Mouse (Mus musculus) adrenal gland, adult 2 months (tissue): ENCODE measurements around the gene Snx22. TPM values are rescaled to one million over a fixed set of nuclear protein-coding genes. Genes with fewer than 3 reads are reported as not detected.
A peak's percentile ranks its signal among the peaks of the same experiment; 100 is the strongest.

Experiments
- DNase-seq: peaks from one replicate; pipeline ENCODE4 v3.0.0; 2021
- long read RNA-seq: library from polyadenylated mRNA; stranded (forward); transcript quantifications from one replicate; pipeline ENCODE4 v2.0.0, GENCODE M21; 2021
- polyA plus RNA-seq: library from polyadenylated mRNA; depleted of rRNA; stranded (reverse); fragments of >200 nt; gene quantifications from 2 replicates; pipeline ENCODE4 v1.2.3, GENCODE M21; 2012; rRNA removed
- total RNA-seq, 2 experiments: library from RNA; stranded (reverse); gene quantifications; 2 replicates each; pipeline ENCODE4 v1.2.3; 2021

The Snx22 gene
- total RNA-seq (under 1 TPM; 0.29 to 0.48 TPM), polyA plus RNA-seq (0.79 and 0.84 TPM in 2 replicates)
- long read RNA-seq = 0 reads

DNA sequence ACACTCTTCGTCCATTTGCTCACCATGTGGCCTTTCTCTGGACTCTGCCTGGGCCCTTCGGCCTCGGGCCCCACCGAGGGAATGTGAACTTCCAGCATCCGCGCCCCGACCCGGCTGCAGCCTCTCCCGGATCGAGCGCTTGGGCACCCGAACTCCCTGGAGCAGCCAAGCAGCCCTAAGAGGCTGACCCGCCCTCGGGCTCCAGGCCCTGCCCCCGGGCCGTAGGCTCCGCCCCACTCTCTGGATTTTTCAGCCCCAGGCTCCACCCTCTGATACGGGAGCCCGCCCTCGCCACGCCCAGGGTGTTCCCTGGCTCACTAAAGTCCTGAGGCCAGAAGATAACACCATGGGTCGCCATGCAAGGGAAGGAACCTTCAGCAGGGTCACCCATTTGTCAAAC is at the start of gene Snx22:
Gene Snx22, minus strand, starts transcription at position 137 of the 400 bp plus-strand sequence.
- DNase-seq = peak; percentile 94

- DNase-seq = peak; percentile 74
These were observed 47.4 kb upstream of the Snx22 start for GRCm38 (mm10) chr9:66116890-66117289.

GRCm38 (mm10) chr9:66114341-66114740 is 44.8 kb upstream of the Snx22 start:
- no peak for DNase-seq

GRCm38 (mm10) chr9:66110611-66111379 is 41.3 kb upstream of the Snx22 start:
- DNase-seq = no peak

GRCm38 (mm10) chr9:66110126-66110525 is 40.6 kb upstream of the Snx22 start:
- DNase-seq = no peak

- DNase-seq = no peak
These were observed 40.1 kb upstream of the Snx22 start for GRCm38 (mm10) chr9:66109574-66109973.

- DNase-seq = no peak
These were observed 35.6 kb upstream of the Snx22 start for GRCm38 (mm10) chr9:66105168-66105567.

- DNase-seq = no peak
These were observed 35.1 kb upstream of the Snx22 start for GRCm38 (mm10) chr9:66104601-66105000.

DNA sequence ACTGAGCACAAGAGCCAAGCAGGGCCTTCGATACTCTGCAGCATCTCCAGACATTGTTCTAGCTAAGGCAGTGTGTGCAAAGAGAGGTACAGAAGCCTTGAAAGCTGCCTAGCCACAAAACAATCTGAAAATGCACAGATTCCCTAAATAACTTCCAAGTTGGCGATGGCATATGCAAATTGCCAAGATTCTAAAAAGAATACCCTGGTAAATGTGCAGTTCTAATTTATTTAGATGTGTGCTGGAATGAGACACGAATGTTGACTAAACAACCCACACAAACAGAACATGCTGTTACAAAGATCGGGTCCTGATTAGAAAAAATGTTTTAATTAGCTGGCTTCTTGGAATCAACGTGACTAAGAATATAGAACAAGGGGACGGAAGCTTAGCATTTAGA is 33.1 kb upstream of the Snx22 start:
- no peak for DNase-seq

- DNase-seq = no peak
These were observed 32.1 kb upstream of the Snx22 start for GRCm38 (mm10) chr9:66101577-66101976.

GRCm38 (mm10) chr9:66092664-66093063 is 23.1 kb upstream of the Snx22 start:
- no peak for DNase-seq

DNA sequence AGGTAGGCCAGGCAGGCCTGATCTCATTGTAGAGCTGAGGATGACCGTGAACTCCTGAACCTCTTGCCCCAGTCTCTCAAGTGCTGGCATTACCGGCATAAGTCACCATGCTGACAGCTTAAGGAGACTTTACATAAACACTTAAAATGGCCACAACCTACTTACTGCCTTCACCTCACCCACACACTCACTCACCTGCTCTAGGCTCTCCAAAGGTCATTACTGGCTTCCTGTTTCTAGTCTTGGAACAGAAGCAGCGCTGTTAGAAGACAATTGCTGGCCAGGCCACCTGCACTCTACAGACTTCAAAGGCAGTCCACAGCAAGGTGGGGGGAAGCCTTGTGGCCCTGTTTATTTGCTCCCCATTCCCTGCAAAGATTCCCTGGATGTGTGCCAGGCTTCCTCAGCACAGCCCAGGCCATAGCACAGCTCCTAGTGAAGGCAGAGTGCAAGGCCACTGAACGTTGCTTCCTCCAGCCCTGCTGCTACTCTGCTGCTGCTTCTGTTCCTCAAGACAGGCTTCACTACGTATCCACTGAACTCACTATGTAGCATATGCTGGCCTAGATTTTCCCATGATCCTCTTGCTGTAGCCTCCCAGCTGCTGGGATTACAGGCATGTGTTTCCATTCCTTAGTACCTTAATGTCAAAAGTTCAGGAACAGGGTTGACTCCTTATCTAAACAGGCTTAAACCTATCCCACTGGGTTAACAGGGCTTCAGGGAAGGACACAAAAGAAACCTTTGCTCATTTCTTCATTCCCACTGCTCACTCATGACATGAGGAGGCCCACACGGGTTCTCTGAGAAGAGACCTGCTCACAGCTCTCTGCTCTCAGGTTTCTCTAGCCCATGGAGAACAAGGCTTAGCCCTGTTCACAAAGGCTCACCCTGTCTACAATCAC is 22.1 kb upstream of the Snx22 start:
- DNase-seq = peak; percentile 42

DNA sequence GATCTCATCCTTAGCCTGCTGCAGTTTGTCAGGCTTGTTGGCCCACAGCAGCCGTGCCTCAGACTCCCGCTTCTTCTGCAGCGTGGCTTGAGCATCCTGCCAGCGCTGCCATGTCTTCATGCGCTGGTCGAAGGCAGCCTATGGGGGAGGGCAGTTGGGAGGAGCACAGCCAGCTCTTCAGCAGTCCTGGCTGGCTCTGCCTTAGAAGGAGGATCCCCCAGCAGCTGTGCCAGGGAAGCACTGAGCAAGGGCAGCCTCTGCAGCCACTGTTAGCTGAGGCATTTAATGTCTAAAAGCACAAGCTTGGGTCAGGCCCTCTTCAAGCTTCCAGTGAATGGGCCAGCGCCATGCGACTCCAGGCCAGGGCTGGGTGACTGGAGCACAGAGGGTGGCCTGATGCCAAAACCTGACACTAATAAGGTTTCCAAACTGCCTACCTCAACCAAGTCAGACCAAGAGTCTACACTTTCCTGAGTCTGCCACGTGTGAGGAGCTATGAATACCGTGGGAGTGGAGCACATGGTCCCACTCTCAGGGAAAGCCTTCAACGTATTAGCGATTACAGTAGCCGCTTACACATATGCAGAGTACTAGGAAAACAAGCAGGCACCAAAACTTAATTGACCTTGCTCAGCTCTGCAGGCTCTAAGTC is 21.2 kb upstream of the Snx22 start:
- peak; percentile 49 for DNase-seq

- DNase-seq = peak; percentile 77
These were observed 18.9 kb upstream of the Snx22 start for GRCm38 (mm10) chr9:66088411-66088810.

GRCm38 (mm10) chr9:66087062-66087461 is 17.5 kb upstream of the Snx22 start:
- DNase-seq = no peak

DNA sequence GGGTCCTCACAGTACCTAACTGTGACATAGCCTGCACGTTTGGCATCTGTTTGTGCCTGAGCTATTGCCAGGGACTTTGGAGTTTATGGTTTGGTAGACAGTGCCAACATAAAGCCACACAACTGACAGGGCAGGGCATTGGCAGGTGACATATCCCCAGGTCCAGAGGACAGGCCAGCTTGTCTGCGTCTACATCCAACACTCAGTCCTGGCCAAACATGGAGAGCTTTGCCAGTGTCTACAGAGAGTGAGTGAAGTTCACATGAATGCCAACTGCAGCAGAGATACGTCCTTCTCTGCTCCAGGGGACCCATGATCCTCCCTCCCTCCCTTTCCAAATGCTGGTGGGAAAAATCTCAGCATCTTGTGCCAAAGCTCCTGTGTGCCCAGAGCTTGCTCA is 14.7 kb upstream of the Snx22 start:
- no peak for DNase-seq

DNA sequence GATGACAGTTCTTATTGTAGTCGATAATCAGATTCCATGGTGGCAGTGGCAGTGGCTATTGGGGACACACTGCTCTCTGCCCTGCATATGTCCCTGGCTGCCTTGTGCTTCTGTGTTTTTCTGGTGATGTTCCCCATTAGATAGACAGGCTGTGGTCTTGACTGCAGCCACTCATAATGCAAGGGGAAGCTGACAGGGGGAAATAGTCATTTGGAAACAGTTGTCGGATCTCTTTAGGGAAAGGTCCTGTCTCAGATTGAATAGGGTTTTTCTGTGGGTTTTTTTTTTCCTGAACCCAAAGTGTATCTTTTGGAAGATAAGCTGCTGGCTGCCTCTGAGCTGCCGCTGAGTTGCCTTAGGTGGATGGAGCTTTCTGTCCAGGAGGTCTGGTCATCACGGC is 12.5 kb upstream of the Snx22 start:
- no peak for DNase-seq

DNA sequence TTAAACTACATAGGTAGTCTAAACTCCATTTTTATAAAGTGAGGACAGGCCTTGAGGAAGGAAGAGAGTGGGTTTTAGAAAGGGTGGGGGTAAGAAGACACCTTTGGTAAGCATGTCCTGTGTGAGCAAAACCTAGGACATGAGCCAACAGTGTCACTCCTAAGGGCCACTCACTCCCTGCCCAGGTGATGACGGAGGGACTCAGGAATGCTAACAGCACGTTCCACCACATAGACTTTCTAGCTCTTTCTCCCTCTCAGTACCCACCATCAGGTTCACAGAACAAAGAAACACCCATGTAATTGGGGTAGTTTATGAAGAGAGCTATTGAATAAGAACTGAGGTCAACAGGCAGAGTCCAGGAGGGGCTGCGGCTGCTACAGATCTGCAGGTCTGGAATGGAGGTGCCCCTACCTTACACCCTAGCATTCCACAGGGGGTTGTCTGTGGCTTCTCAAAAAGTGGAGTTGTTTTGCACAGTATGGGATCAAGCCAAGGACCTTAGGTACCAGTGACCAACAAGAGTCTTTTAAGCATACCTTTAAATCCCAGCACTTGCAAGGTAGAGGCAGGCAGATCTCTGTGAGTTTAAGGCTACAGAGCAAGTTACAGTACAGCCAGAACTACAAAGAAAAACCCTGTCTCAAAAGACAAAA is 11.4 kb upstream of the Snx22 start:
- no peak for DNase-seq

GRCm38 (mm10) chr9:66078493-66078892 is 9.0 kb upstream of the Snx22 start:
- no peak for DNase-seq

GRCm38 (mm10) chr9:66078072-66078471 is 8.6 kb upstream of the Snx22 start:
- no peak for DNase-seq

DNA sequence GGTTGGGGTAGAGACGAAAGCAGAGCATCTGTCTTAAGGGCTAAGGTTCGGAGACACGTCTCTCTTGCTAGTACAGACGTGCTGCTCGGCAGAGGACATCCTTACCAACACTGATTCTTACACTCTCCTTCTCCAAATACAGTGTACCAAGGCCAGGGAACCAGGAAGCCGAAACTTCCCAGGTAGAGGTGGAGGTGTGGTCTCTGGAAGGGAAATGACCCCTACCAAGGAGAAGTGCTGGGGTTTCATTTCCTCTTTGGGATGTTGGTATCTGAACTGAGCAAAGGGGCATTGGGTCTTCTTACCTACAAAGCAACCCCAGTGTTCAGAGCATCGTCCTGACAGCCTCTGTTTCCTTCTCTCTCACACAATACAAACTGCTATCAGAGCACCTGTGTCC is 3.2 kb upstream of the Snx22 start:
- no peak for DNase-seq

- DNase-seq = no peak
These were observed 632 bp upstream of the Snx22 start for GRCm38 (mm10) chr9:66070151-66070550.
